Mouse (Mus musculus) layer of hippocampus, adult 6 months (tissue): Measurements from ENCODE around the gene Lman2l. TPM values are rescaled to one million over a fixed set of nuclear protein-coding genes. Genes with fewer than 3 reads are reported as not detected.

Source experiments
- long read RNA-seq, 2 experiments: library from polyadenylated mRNA; unstranded; transcript quantifications; one replicate each; pipeline ENCODE4 v2.0.0; 2019 to 2020
- polyA plus RNA-seq: library from polyadenylated mRNA; unstranded; fragments of <200 nt; fragmentation: Nextera tagmentation; gene quantifications from 2 replicates; pipeline ENCODE4 v1.2.3, GENCODE M21; 2021

The Lman2l gene
- 46.7 and 47.1 TPM in 2 replicates for polyA plus RNA-seq
- long read RNA-seq, experiment 1, full-length matches to known transcripts: 96 of 132 reads
- long read RNA-seq, experiment 1, partial matches to known transcripts: 9 of 132 reads
- long read RNA-seq, experiment 1, other reads (novel, unspliced or antisense): 27 of 132 reads
- long read RNA-seq, experiment 2, transcript Lman2l-204 (8 exons, 3,378 nt): minor isoform, 44 of 367 reads
- long read RNA-seq, experiment 2, transcript Lman2l-201 (7 exons, 2,174 nt): minor isoform, 5 of 367 reads
- long read RNA-seq, experiment 2, transcript Lman2l-202 (9 exons, 2,290 nt): major isoform, 247 of 367 reads
- long read RNA-seq, experiment 2, transcript Lman2l-208 (1 exons, 1,513 nt): minor isoform, 15 of 367 reads
- long read RNA-seq, experiment 2, partial matches to known transcripts: 7 of 367 reads
- long read RNA-seq, experiment 2, other reads (novel, unspliced or antisense): 49 of 367 reads

DNA sequence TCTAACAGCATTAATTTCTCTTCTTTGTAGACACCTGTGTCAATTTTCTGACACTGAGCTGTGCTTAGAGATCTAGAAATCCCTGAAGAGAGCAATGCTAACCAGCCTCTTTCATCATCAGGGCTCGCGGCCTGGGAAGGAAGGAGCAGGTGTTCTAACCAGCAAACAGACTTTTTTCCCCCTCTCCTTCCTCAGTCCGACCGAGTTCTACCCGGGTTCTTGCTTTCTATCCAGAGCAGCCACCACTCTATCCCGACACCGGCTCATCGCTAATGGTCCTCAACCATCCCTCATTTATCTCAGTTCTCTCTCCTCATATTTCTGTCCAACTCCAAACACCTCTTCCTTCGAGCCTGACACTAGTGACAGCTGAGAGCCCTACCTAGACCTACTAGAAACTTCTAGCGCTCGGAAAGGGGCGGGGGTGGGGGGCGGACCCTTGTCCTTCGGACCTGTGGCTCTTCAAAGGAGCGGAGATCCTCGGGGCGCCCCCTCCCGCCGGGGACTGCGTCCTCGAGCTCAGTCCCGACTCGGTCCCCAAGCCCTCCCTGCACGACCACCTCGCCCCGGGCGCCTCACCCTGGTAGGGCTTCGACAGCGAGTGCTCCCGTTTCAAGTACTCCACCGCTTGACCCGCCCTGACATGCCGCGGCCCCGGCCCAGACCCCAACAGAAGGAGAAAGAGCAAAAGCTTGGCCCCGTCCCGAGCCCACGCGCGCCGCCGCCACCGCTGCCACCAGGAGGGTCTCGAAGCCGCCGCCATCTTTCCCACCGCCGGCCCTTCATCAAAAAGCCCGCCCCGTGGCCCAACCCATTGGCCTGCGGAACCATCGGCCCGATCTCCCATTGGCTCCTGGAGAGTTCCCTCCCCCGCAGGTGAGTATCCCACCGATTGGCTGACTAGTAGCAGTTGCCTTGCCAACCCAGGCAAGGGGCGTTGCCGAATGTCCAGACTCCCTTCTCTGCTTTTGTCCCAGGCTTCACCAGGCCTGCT is at the start of gene Lman2l:
TSS of gene Lman2l (minus strand) at position 801 of the 994 bp plus-strand sequence.

DNA sequence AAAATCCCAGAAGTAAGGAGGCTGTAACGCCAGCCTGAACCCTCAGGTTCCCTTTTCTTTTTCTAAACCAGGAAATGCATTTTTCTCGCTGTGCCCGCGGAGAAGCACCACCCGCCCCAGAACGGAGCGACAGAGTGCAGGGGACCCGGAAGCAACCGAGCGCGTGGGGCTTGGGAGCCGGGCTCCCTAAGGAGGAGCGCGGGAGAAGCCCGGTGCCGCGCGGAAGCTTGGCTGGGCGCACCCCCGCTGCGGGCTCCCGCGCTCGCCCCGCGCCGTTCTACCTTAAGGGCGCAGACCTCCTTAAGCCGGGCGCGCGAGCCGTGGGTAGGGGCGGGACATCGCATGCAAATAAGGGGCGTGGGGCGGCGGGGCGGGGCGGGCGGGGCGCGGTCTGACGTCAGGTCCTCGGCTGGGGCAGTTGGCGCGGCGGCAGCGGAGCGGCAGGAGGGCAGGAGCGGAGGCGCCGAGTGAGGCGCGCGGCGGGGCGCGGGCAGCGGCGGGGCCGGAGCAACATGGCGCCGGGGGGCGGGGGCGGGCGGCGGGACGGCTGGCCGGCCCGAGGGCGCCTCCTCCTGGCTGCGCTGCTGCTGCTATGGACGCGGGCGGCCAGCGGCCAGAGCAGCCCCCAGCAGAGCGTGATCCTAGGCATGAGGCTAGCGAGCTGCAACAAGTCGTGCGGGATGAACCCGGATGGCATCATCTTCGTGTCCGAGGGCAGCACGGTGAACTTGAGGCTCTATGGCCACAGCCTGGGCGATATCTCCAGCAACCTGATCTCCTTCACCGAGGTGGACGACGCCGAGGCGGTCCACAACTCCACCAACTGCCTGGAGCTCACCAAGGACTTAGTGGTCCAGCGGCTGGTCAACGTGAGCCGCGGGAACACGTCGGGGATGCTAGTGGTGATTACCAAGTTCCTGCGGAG is 26.4 kb upstream of the Lman2l start, which contains the start of gene Cnnm4:
TSS of gene Cnnm4 (plus strand) at position 440 of the 925 bp plus-strand sequence.

DNA sequence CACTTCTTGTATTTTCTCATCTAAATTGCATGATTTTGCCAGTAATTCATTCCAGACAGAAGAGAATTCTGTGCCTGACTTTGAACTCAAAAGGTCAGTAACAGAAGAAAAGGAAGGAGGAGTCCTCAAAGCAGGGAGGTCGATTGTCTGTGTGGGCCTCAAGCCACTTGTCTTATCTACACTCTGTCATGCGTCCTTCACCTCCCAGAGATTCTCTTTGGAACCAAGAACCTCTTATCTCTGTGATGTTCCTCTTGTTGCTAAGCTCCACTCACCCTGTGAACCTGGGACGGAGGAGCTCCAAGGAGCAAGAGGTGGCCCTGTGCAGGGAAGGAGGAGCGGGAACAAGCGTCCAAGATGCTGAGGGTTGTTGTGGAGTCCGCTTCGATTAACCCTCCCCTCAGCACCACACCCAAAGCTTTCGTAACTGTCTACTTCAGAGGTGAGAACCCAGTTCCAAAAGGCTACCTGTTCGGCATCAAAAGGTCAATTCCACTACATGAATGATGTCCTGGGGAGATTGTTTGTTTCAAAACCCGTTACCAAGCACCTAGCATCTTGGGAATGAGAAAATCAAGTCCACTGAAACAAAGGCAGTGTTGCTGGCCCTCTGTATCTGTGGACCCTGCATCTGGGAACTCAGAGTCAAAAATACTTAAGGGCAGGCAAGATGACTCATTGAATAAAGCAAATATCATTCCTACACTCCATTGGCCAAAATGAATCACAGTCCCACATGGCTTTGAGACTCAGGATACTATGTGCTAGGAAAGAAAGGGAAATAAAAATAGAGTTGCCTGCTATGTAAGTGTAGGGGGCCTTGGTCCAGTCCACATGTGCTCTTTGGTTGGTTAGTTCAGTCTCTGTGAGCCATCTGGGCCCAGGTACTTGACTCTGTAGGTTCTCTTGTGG is 72.9 kb downstream of the Lman2l start, which contains the start of gene Fer1l5:
TSS of gene Fer1l5 (plus strand) at position 358 of the 912 bp plus-strand sequence.

Other genes starting within 250 kb of the Lman2l start
- gene Uggt1, start 200.6 kb downstream of the Lman2l start, polyA plus RNA-seq: 3.9 and 5.2 TPM in 2 replicates
- gene Neurl3, start 170.6 kb downstream of the Lman2l start, polyA plus RNA-seq: 0.50 and 0.53 TPM in 2 replicates
- gene Arid5a, start 137.5 kb downstream of the Lman2l start, polyA plus RNA-seq: 4.6 and 6.5 TPM in 2 replicates
- 27.8 and 28.2 TPM in 2 replicates for gene Kansl3, start 76.1 kb downstream of the Lman2l start, polyA plus RNA-seq
- 0.54 and 0.82 TPM in 2 replicates for gene Fer1l5, start 73.0 kb downstream of the Lman2l start, polyA plus RNA-seq
- 16.9 and 24.0 TPM in 2 replicates for gene Cnnm4, start 26.3 kb upstream of the Lman2l start, polyA plus RNA-seq
- gene Cnnm3, start 66.6 kb upstream of the Lman2l start, polyA plus RNA-seq: 2.4 and 3.2 TPM in 2 replicates
- gene Ankrd23, start 91.6 kb upstream of the Lman2l start, polyA plus RNA-seq: 0.20 and 0.49 TPM in 2 replicates
- gene Gm42417, start 94.2 kb upstream of the Lman2l start, polyA plus RNA-seq: 0.08 and 0.11 TPM in 2 replicates
- gene Ankrd39, start 102.2 kb upstream of the Lman2l start, polyA plus RNA-seq: 16.5 and 18.3 TPM in 2 replicates
- 0.49 and 0.77 TPM in 2 replicates for gene Sema4c, start 113.1 kb upstream of the Lman2l start, polyA plus RNA-seq
- gene Fam178b, start 237.9 kb upstream of the Lman2l start, polyA plus RNA-seq: 0.38 and 0.56 TPM in 2 replicates
- 2,870 and 2,984 TPM in 2 replicates for gene Cox5b, start 246.2 kb upstream of the Lman2l start, polyA plus RNA-seq